Mouse (Mus musculus): ENCODE data around the gene Gm21985.

- no peak for TF ChIP-seq POLR2A (IDR thresholded peaks at IDR 0.05; ENCODE audit: low read depth, low read length)
- no peak for TF ChIP-seq CTCF (conservative IDR thresholded peaks at IDR 0.05 in 1 of 2, IDR thresholded peaks at IDR 0.05 in 1 of 2; ENCODE audit: low read depth in 2 of 2, low read length in 2 of 2)
- no peak for TF ChIP-seq ELF1 (IDR thresholded peaks at IDR 0.05; ENCODE audit: low read depth, low read length)
- TF ChIP-seq MAFK (IDR thresholded peaks at IDR 0.05; ENCODE audit: insufficient replicate concordance, low read length): no peak
- TF ChIP-seq USF1 (IDR thresholded peaks at IDR 0.05; ENCODE audit: low read depth, low read length): no peak
- TF ChIP-seq MAZ (IDR thresholded peaks at IDR 0.05; ENCODE audit: low read depth, low read length): no peak
- no peak for TF ChIP-seq JUN (IDR thresholded peaks at IDR 0.05; ENCODE audit: insufficient read depth, low read depth, low read length)
Observed at GRCm38 (mm10) chr2:112380131-112380530, 114.0 kb downstream of the Gm21985 start.
